Mouse (Mus musculus) erythroid progenitor cell, adult 5-6 weeks (primary cell): ENCODE data around the gene Bcl2l12. TPM values are rescaled to one million over a fixed set of nuclear protein-coding genes. Genes with fewer than 3 reads are reported as not detected.

Experiments
- ATAC-seq: replicated peaks from 2 replicates; pipeline ENCODE4 v1.8.0; 2016; ENCODE audit warnings: moderate number of reproducible peaks, mild to moderate bottlenecking, moderate TSS enrichment, inconsistent platforms; ENCODE audit not compliant: poor library complexity, low FRiP score, severe bottlenecking
- total RNA-seq, 2 experiments: library from RNA; stranded (forward) in 1 of 2; stranded (reverse) in 1 of 2; fragments of 150-400 nt in 1 of 2; fragments of 186-747, 209-891 nt in 1 of 2; gene quantifications; 2 replicates each; pipeline versions ENCODE4 v1.2.3 to v1.2.4; 2015 to 2017; ENCODE audit warnings: low replicate concordance in 2 of 2

Gene Bcl2l12
- total RNA-seq, 2 experiments from 2014 or later = 3.6 to 6.3 TPM

DNA sequence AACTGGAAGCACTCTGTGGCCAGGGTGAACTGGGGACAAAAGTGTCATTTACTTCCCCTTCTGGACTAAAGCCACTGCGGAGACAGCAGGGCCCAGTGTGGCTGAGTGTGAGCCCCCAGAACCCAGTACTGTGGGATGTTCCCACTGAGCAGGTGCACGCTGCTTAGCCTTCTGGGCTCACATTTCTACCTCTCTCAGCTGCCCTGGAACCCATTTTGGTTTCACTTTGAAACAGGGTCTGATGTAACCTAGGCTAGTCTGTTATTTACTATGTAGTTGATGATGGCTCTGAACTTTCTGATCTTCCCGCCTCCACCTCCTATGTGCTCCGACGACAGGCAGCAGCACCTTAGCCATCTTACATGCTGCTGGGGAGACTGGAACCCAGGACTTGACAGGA lies 35.7 kb downstream of the Bcl2l12 start:
- no peak for ATAC-seq

DNA sequence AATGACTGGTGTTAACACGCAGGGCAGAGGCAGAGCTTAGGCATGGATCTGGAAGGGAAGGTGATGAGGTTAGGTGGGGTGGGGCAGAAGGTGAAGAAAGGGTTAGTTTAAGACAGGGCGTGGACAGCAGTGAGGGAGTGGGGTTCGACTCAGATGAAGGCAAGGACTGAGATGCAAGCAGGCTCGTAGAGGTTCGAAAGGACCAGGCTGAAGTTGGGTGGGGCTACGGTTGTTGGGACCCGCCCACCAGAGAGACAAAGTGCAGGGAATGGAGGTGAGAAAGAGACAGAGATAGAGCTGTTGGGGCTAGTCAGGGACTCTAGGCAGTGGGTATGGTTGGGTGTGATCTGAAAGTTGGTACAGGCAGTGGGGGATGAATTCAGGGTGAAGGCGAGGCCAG lies 36.2 kb downstream of the Bcl2l12 start:
- ATAC-seq = no peak

- ATAC-seq = no peak
Observed at GRCm38 (mm10) chr7:44960512-44960910, 38.0 kb downstream of the Bcl2l12 start.

DNA sequence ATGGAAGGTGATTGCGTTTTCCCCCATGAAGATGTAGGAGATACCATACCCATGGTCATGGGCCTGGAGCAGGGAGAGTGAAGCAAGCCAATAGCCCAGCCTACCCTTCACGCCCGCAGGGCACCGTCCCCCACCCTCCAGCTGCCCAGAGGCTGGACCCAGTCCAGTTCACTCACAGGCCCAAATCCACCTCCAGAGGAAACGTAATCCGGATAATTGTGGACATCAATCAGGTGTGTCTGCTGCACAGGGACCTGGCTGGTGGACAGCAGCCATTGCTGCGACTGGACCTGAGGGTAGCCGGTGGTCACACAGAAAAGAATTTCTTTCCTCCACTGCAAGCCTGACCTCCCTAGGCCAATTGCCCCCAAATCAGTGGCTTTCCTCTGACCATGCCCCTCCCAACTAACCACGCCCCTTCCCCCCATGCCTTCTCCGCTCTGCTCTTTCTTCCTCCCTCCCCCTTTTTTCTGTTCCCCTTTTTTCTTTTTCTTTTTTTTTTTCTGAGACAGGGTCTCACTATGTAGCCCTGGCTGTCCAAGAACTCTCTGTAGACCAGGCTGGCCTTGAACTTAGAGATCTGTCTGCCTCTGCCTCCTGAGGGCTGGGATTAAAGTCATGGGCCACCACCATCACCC lies 38.5 kb downstream of the Bcl2l12 start:
- ATAC-seq = no peak

- ATAC-seq = no peak
Observed at GRCm38 (mm10) chr7:44959281-44959680, 39.2 kb downstream of the Bcl2l12 start.

- no peak for ATAC-seq
Observed at GRCm38 (mm10) chr7:44958208-44958607, 40.3 kb downstream of the Bcl2l12 start.

- ATAC-seq = no peak
Observed at GRCm38 (mm10) chr7:44957183-44957835, 41.2 kb downstream of the Bcl2l12 start.

GRCm38 (mm10) chr7:44956266-44956665 lies 42.2 kb downstream of the Bcl2l12 start:
- ATAC-seq = no peak

- no peak for ATAC-seq
Observed at GRCm38 (mm10) chr7:44955628-44956027, 42.9 kb downstream of the Bcl2l12 start.

DNA sequence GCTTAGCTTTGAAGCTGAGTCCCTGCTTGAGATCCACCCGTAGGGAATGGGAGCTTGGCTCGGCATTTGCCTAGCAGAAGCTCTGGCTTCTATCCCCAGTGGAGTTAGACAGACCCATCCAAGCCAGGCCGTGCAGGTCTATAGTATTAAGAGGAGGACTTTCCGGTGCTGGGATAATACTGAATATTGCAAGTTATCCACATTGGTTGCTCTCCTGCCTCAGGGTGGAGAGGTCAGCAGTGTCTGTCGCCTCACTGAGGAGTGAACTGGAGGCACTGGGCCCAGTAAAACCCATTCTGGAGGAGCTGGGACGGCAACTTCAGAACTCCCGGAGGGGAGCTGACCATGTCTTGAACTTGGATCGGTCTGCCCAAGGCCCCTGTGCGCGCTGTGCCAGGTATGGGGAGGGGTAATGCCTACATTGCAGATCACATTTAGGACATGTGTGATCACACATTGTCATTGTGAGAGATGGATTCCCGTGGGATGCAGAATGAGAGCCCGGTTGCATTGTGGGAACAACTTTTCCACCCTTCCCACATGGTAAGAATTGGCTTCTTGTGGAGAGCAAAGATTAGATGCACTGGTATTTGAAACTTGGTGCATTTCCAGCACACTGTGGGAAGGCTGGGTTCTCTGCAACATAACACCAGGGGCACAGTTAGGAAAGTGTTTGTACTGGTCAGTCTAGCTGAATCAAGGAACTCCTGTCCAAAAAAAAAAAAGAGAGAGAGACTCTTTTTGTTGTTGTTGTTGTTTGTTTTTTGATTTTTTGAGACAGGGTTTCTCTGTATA lies 44.2 kb downstream of the Bcl2l12 start:
- ATAC-seq = no peak

DNA sequence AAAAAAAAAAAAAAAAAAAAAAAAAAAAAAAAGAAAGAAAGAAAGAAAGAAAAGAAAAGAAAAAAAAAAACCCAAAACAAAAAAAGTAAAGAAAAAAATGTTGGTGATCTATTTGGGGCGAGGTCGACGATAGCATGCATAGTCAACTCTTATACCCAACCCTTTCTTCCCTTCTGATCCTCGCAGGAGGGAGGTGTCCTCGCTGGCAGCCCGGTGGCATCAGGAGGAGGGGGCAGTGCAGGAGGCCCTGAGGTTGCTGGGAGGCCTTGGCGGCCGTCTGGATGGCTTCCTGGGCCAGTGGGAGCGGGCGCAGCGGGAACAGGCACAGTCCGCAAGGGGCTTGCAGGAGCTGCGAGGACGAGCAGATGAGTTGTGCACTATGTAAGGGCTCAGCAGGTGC lies 45.0 kb downstream of the Bcl2l12 start:
- ATAC-seq = no peak

DNA sequence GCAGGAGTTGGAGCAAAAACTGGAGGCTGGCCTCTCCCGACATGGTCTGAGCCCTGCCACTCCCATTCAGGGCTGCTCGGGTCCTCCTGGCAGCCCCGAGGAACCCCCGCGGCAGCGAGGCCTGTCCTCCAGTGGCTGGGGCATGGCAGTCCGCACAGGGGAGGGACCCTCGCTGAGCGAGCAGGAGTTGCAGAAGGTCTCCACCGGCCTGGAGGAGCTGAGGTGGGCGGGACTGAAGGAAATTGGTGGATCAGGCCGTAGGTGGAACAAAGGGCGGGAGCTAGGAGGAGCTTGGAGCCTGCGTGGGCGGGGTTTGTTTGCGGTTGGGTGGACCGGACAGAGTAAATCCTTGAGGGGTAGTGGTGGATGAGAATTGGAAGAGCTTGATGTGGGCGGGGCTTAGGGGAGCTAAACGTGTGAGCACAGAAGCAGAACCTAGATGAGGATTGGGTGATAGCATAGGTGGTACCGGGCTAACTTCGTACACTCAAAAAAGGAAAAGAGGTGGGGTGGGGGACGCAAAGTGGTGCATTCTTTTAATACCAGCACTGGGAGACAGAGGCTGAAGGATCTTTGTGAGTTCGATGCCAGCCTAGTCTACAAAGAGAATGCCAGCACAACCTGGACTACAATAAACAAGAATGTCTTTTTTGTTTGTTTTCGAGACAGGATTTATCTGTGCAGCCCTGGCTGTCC lies 45.8 kb downstream of the Bcl2l12 start:
- peak; percentile 86 for ATAC-seq

- ATAC-seq = peak; percentile 89
Observed at GRCm38 (mm10) chr7:44951960-44952359, 46.6 kb downstream of the Bcl2l12 start.

DNA sequence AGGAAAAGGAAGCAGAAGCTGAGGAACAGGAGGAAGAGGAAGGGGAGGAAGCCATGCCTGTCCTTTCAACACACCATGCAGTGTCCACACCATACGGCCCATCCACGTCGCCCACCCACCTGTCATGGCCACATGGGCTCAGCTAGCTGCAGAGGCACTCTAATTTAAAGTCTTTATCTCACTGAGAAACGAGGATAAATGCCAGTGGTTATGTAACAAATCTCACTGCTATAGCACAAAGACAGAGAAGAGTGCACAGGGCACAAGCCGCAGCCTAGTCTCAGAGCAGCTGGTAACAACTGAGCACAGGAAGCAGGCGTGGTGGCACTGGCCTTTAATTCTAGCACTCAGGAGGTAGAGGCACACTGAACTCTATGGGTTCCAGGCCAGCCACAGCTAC lies 48.6 kb downstream of the Bcl2l12 start:
- ATAC-seq = no peak

DNA sequence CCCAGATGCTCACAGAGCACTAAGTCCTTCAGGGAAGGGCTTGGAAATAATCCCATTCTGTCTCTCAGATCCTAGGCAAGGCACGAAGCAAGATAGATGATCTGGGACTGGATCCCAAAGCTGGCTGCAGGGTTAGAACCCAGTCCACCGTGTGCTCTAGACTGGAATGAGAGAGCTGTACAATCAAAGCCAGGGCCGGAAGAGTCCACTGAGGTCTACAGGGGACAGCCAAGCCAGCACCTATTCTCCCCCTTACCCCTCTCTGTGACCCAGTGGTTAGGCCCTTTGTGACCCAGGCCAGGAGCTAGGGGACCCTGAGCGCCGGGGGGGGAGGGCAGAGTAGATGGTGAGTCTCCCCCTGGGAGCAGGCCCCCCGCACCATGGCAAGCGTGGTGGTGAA lies 55.6 kb downstream of the Bcl2l12 start, which contains the start of gene Tsks:
TSS of gene Tsks (plus strand) at position 301 of the 400 bp plus-strand sequence.
- 0 out of 2 replicates have a peak, but pooled peaks have one; percentile 3 for ATAC-seq

Other genes with a start within 250 kb of the Bcl2l12 start
Only the 30 nearest of the 36 such genes appear.
- 11.7 and 23.4 TPM in 2 replicates for gene Nup62, start 182.6 kb downstream of the Bcl2l12 start, total RNA-seq (2015; ENCODE audit: low replicate concordance)
- 37.4 and 39.4 TPM in 2 replicates for gene Nup62, start 182.6 kb downstream of the Bcl2l12 start, total RNA-seq (2017; ENCODE audit: low replicate concordance)
- gene Il4i1, start 182.3 kb downstream of the Bcl2l12 start, total RNA-seq (2015; ENCODE audit: low replicate concordance) = 0.72 and 2.1 TPM in 2 replicates
- 2.6 and 3.1 TPM in 2 replicates for gene Il4i1, start 182.3 kb downstream of the Bcl2l12 start, total RNA-seq (2017; ENCODE audit: low replicate concordance)
- 3.4 TPM in 1 of 2 replicates, not detected in the other for gene Atf5, start 182.1 kb downstream of the Bcl2l12 start, total RNA-seq (2015; ENCODE audit: low replicate concordance)
- 2.1 and 2.8 TPM in 2 replicates for gene Atf5, start 182.1 kb downstream of the Bcl2l12 start, total RNA-seq (2017; ENCODE audit: low replicate concordance)
- 1.8 and 3.8 TPM in 2 replicates for gene Akt1s1, start 149.7 kb downstream of the Bcl2l12 start, total RNA-seq (2015; ENCODE audit: low replicate concordance)
- gene Akt1s1, start 149.7 kb downstream of the Bcl2l12 start, total RNA-seq (2017; ENCODE audit: low replicate concordance) = 3.7 and 27.8 TPM in 2 replicates
- 6.8 and 58.3 TPM in 2 replicates for gene Tbc1d17, start 149.6 kb downstream of the Bcl2l12 start, total RNA-seq (2015; ENCODE audit: low replicate concordance)
- 18.0 and 35.8 TPM in 2 replicates for gene Tbc1d17, start 149.6 kb downstream of the Bcl2l12 start, total RNA-seq (2017; ENCODE audit: low replicate concordance)
- gene Pnkp, start 141.6 kb downstream of the Bcl2l12 start, total RNA-seq (2015; ENCODE audit: low replicate concordance) = 29.6 and 36.0 TPM in 2 replicates
- 30.9 and 58.2 TPM in 2 replicates for gene Pnkp, start 141.6 kb downstream of the Bcl2l12 start, total RNA-seq (2017; ENCODE audit: low replicate concordance)
- 16.9 and 18.4 TPM in 2 replicates for gene Ptov1, start 128.9 kb downstream of the Bcl2l12 start, total RNA-seq (2015; ENCODE audit: low replicate concordance)
- gene Ptov1, start 128.9 kb downstream of the Bcl2l12 start, total RNA-seq (2017; ENCODE audit: low replicate concordance) = 1.8 and 4.8 TPM in 2 replicates
- 10.1 and 18.0 TPM in 2 replicates for gene Med25, start 106.0 kb downstream of the Bcl2l12 start, total RNA-seq (2015; ENCODE audit: low replicate concordance)
- 8.0 and 11.3 TPM in 2 replicates for gene Med25, start 106.0 kb downstream of the Bcl2l12 start, total RNA-seq (2017; ENCODE audit: low replicate concordance)
- 2.5 and 6.5 TPM in 2 replicates for gene Fuz, start 102.6 kb downstream of the Bcl2l12 start, total RNA-seq (2015; ENCODE audit: low replicate concordance)
- gene Fuz, start 102.6 kb downstream of the Bcl2l12 start, total RNA-seq (2017; ENCODE audit: low replicate concordance) = 4.5 and 6.7 TPM in 2 replicates
- 93.0 and 93.9 TPM in 2 replicates for gene Ap2a1, start 69.2 kb downstream of the Bcl2l12 start, total RNA-seq (2015; ENCODE audit: low replicate concordance)
- 46.2 and 74.2 TPM in 2 replicates for gene Ap2a1, start 69.2 kb downstream of the Bcl2l12 start, total RNA-seq (2017; ENCODE audit: low replicate concordance)
- not detected in 2 replicates for gene Tsks, start 55.5 kb downstream of the Bcl2l12 start, total RNA-seq (2015; ENCODE audit: low replicate concordance)
- gene Tsks, start 55.5 kb downstream of the Bcl2l12 start, total RNA-seq (2017; ENCODE audit: low replicate concordance) = not detected in 2 replicates
- 1.1 TPM in 1 of 2 replicates, not detected in the other for gene Cpt1c, start 23.9 kb downstream of the Bcl2l12 start, total RNA-seq (2015; ENCODE audit: low replicate concordance)
- gene Cpt1c, start 23.9 kb downstream of the Bcl2l12 start, total RNA-seq (2017; ENCODE audit: low replicate concordance) = 1.7 TPM in 1 of 2 replicates, not detected in the other
- 17.3 and 28.9 TPM in 2 replicates for gene Prmt1, start 12.1 kb downstream of the Bcl2l12 start, total RNA-seq (2015; ENCODE audit: low replicate concordance)
- 2.3 and 25.4 TPM in 2 replicates for gene Prmt1, start 12.1 kb downstream of the Bcl2l12 start, total RNA-seq (2017; ENCODE audit: low replicate concordance)
- 50.7 and 80.7 TPM in 2 replicates for gene Irf3, start 1.1 kb downstream of the Bcl2l12 start, total RNA-seq (2015; ENCODE audit: low replicate concordance)
- 44.2 and 62.0 TPM in 2 replicates for gene Irf3, start 1.1 kb downstream of the Bcl2l12 start, total RNA-seq (2017; ENCODE audit: low replicate concordance)
- gene Scaf1, start 17.7 kb upstream of the Bcl2l12 start, total RNA-seq (2015; ENCODE audit: low replicate concordance) = 20.9 and 30.2 TPM in 2 replicates
- 15.8 and 31.6 TPM in 2 replicates for gene Scaf1, start 17.7 kb upstream of the Bcl2l12 start, total RNA-seq (2017; ENCODE audit: low replicate concordance)
- gene Rras, start 19.2 kb upstream of the Bcl2l12 start, total RNA-seq (2015; ENCODE audit: low replicate concordance) = 15.9 and 24.1 TPM in 2 replicates
- gene Rras, start 19.2 kb upstream of the Bcl2l12 start, total RNA-seq (2017; ENCODE audit: low replicate concordance) = 0.90 TPM in 1 of 2 replicates, not detected in the other
- 3.6 and 6.7 TPM in 2 replicates for gene Prr12, start 54.2 kb upstream of the Bcl2l12 start, total RNA-seq (2015; ENCODE audit: low replicate concordance)
- gene Prr12, start 54.2 kb upstream of the Bcl2l12 start, total RNA-seq (2017; ENCODE audit: low replicate concordance) = 0.13 and 0.23 TPM in 2 replicates
- gene Nosip, start 63.7 kb upstream of the Bcl2l12 start, total RNA-seq (2015; ENCODE audit: low replicate concordance) = 24.5 and 30.6 TPM in 2 replicates
- 32.7 and 54.0 TPM in 2 replicates for gene Nosip, start 63.7 kb upstream of the Bcl2l12 start, total RNA-seq (2017; ENCODE audit: low replicate concordance)
- gene Prrg2, start 64.0 kb upstream of the Bcl2l12 start, total RNA-seq (2015; ENCODE audit: low replicate concordance) = 2.9 and 8.8 TPM in 2 replicates
- gene Prrg2, start 64.0 kb upstream of the Bcl2l12 start, total RNA-seq (2017; ENCODE audit: low replicate concordance) = 0.91 and 6.8 TPM in 2 replicates
- gene Rcn3, start 93.5 kb upstream of the Bcl2l12 start, total RNA-seq (2015; ENCODE audit: low replicate concordance) = 1.1 and 8.8 TPM in 2 replicates
- gene Rcn3, start 93.5 kb upstream of the Bcl2l12 start, total RNA-seq (2017; ENCODE audit: low replicate concordance) = 1.9 and 4.0 TPM in 2 replicates
- 10.5 TPM in 2 replicates for gene Fcgrt, start 105.1 kb upstream of the Bcl2l12 start, total RNA-seq (2015; ENCODE audit: low replicate concordance)
- gene Fcgrt, start 105.1 kb upstream of the Bcl2l12 start, total RNA-seq (2017; ENCODE audit: low replicate concordance) = 8.3 and 9.7 TPM in 2 replicates
- gene Rps11, start 125.7 kb upstream of the Bcl2l12 start, total RNA-seq (2015; ENCODE audit: low replicate concordance) = 694 and 736 TPM in 2 replicates
- 189 and 313 TPM in 2 replicates for gene Rps11, start 125.7 kb upstream of the Bcl2l12 start, total RNA-seq (2017; ENCODE audit: low replicate concordance)
- 918 and 1,040 TPM in 2 replicates for gene Rpl13a, start 130.0 kb upstream of the Bcl2l12 start, total RNA-seq (2015; ENCODE audit: low replicate concordance)
- 765 and 800 TPM in 2 replicates for gene Rpl13a, start 130.0 kb upstream of the Bcl2l12 start, total RNA-seq (2017; ENCODE audit: low replicate concordance)
- gene Gm45713, start 137.5 kb upstream of the Bcl2l12 start, total RNA-seq (2015; ENCODE audit: low replicate concordance) = not detected in 2 replicates
- 0.98 and 2.3 TPM in 2 replicates for gene Gm45713, start 137.5 kb upstream of the Bcl2l12 start, total RNA-seq (2017; ENCODE audit: low replicate concordance)
- 3.6 and 17.2 TPM in 2 replicates for gene Flt3l, start 137.7 kb upstream of the Bcl2l12 start, total RNA-seq (2015; ENCODE audit: low replicate concordance)
- 0.23 and 4.5 TPM in 2 replicates for gene Flt3l, start 137.7 kb upstream of the Bcl2l12 start, total RNA-seq (2017; ENCODE audit: low replicate concordance)
- gene Pih1d1, start 155.6 kb upstream of the Bcl2l12 start, total RNA-seq (2015; ENCODE audit: low replicate concordance) = 58.7 and 96.4 TPM in 2 replicates
- gene Pih1d1, start 155.6 kb upstream of the Bcl2l12 start, total RNA-seq (2017; ENCODE audit: low replicate concordance) = 6.8 and 8.7 TPM in 2 replicates
- gene Aldh16a1, start 155.9 kb upstream of the Bcl2l12 start, total RNA-seq (2015; ENCODE audit: low replicate concordance) = 24.5 and 29.3 TPM in 2 replicates
- 12.4 and 14.1 TPM in 2 replicates for gene Aldh16a1, start 155.9 kb upstream of the Bcl2l12 start, total RNA-seq (2017; ENCODE audit: low replicate concordance)
- gene Slc17a7, start 165.2 kb upstream of the Bcl2l12 start, total RNA-seq (2015; ENCODE audit: low replicate concordance) = not detected in 2 replicates
- gene Slc17a7, start 165.2 kb upstream of the Bcl2l12 start, total RNA-seq (2017; ENCODE audit: low replicate concordance) = not detected in 2 replicates
- not detected in 2 replicates for gene Gfy, start 180.9 kb upstream of the Bcl2l12 start, total RNA-seq (2015; ENCODE audit: low replicate concordance)
- not detected in 2 replicates for gene Gfy, start 180.9 kb upstream of the Bcl2l12 start, total RNA-seq (2017; ENCODE audit: low replicate concordance)
- not detected in 2 replicates for gene Pth2, start 182.3 kb upstream of the Bcl2l12 start, total RNA-seq (2015; ENCODE audit: low replicate concordance)
- gene Pth2, start 182.3 kb upstream of the Bcl2l12 start, total RNA-seq (2017; ENCODE audit: low replicate concordance) = not detected in 2 replicates